Mouse (Mus musculus): ENCODE data around the gene Ecm2. TPM values are rescaled to one million over a fixed set of nuclear protein-coding genes. Genes with fewer than 3 reads are reported as not detected.

The Ecm2 gene
- polyA plus RNA-seq, 1 experiment, result not detected

GRCm38 (mm10) chr13:49492376-49493368, 11.9 kb upstream of the Ecm2 start, which contains the start of gene Tes3-ps:
Gene Tes3-ps (plus strand): TSS chr13:49493318.
- no peaks in the 10 kb centered on the region for H3K36me3 ChIP-seq (ENCODE audit: control insufficient read depth)
- H3K27me3 ChIP-seq (ENCODE audit: control insufficient read depth), result no peaks in the 10 kb centered on the region
- no peak for TF ChIP-seq TAL1 (IDR thresholded peaks at IDR 0.05; ENCODE audit: low read length)
- no peak for TF ChIP-seq GATA1 (IDR thresholded peaks at IDR 0.05; ENCODE audit: low read length)
- H3K9me3 ChIP-seq (ENCODE audit: control insufficient read depth, low read length), result no peaks in the 10 kb centered on the region
- H3K4me3 ChIP-seq (replicated peaks), result no peak within 1 kb of the TSS
- H3K4me1 ChIP-seq (ENCODE audit: control insufficient read depth), result no peaks in the 10 kb centered on the region

DNA sequence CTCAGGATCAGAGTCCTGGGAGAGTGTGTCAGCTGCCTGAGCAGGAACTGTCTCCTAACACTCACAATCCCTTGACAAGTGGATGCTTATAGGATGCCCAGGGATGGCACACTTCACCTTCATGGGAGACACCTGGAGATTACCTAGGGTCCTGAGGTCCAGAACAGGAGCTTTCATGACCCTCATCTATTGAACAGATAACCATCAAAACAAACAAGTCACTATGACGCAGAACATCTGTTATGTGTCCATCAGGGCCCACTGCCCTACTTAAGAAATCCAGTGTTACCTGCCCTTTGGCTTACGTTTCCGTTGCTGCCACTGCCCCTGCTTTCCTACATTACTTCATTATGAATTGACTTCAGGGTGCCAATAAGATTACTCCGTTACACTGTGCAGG, 1.2 kb downstream of the Ecm2 start:
- no peaks in the 10 kb centered on the region for H3K4me1 ChIP-seq (ENCODE audit: control insufficient read depth)
- H3K4me3 ChIP-seq (replicated peaks), result no peak overlapping the region
- no peak for TF ChIP-seq GATA1 (IDR thresholded peaks at IDR 0.05; ENCODE audit: low read length)
- TF ChIP-seq TAL1 (IDR thresholded peaks at IDR 0.05; ENCODE audit: low read length), result no peak
- peaks cover 2% of the 10 kb centered on the region for H3K36me3 ChIP-seq (ENCODE audit: control insufficient read depth)
- no peaks in the 10 kb centered on the region for H3K27me3 ChIP-seq (ENCODE audit: control insufficient read depth)
- H3K9me3 ChIP-seq (ENCODE audit: control insufficient read depth, low read length), result no peaks in the 10 kb centered on the region

- no peak for TF ChIP-seq TAL1 (IDR thresholded peaks at IDR 0.05; ENCODE audit: low read length)
- no peak for TF ChIP-seq GATA1 (IDR thresholded peaks at IDR 0.05; ENCODE audit: low read length)
- no peaks in the 10 kb centered on the region for H3K9me3 ChIP-seq (ENCODE audit: control insufficient read depth, low read length)
- H3K27me3 ChIP-seq (ENCODE audit: control insufficient read depth), result no peaks in the 10 kb centered on the region
- no peaks in the 10 kb centered on the region for H3K4me1 ChIP-seq (ENCODE audit: control insufficient read depth)
- peaks cover 2% of the 10 kb centered on the region for H3K36me3 ChIP-seq (ENCODE audit: control insufficient read depth)
- H3K4me3 ChIP-seq (replicated peaks), result no peak overlapping the region
Measured at GRCm38 (mm10) chr13:49507176-49507575, 2.6 kb downstream of the Ecm2 start.

DNA sequence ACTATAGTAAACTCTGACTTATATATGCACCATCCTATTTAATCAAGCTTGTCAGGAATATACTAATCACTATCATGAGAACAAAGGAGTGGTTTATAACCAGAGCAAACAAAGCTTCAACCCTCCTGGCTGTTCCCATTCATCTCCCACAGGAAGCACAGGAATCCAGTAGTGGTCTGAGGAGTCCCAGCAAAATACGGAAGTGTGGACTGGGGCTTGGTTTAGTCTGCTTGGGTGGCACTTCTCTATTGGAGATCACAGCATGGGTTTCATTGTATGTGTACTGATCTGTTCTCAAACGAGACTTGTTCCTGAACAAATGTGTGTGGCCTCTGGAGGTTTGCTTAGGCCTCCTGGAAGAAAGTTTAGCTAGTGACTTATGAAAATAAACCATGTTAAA, 14.2 kb downstream of the Ecm2 start:
- no peaks in the 10 kb centered on the region for H3K4me1 ChIP-seq (ENCODE audit: control insufficient read depth)
- no peaks in the 10 kb centered on the region; the same call in 1 of the 2 replicates for H3K36me3 ChIP-seq (ENCODE audit: control insufficient read depth)
- no peaks in the 10 kb centered on the region for H3K27me3 ChIP-seq (ENCODE audit: control insufficient read depth)
- no peaks in the 10 kb centered on the region for H3K9me3 ChIP-seq (ENCODE audit: control insufficient read depth, low read length)
- TF ChIP-seq TAL1 (IDR thresholded peaks at IDR 0.05; ENCODE audit: low read length), result no peak
- no peak for TF ChIP-seq GATA1 (IDR thresholded peaks at IDR 0.05; ENCODE audit: low read length)
- H3K4me3 ChIP-seq (replicated peaks), result no peak overlapping the region

- Histone ChIP-seq H3K36me3 (ENCODE audit: control insufficient read depth) (peaks cover 2% of the 10 kb centered on the region; the same call in 1 of the 2 replicates), H3K9me3 (ENCODE audit: control insufficient read depth, low read length) (no peaks in the 10 kb centered on the region), H3K27me3 (ENCODE audit: control insufficient read depth) (no peaks in the 10 kb centered on the region), H3K4me1 (ENCODE audit: control insufficient read depth) (no peaks in the 10 kb centered on the region), H3K4me3 (replicated peaks) (no peak overlapping the region)
- TF ChIP-seq TAL1 (IDR thresholded peaks at IDR 0.05; ENCODE audit: low read length), result no peak
- no peak for TF ChIP-seq GATA1 (IDR thresholded peaks at IDR 0.05; ENCODE audit: low read length)
Measured at GRCm38 (mm10) chr13:49526235-49526634, 21.6 kb downstream of the Ecm2 start.

DNA sequence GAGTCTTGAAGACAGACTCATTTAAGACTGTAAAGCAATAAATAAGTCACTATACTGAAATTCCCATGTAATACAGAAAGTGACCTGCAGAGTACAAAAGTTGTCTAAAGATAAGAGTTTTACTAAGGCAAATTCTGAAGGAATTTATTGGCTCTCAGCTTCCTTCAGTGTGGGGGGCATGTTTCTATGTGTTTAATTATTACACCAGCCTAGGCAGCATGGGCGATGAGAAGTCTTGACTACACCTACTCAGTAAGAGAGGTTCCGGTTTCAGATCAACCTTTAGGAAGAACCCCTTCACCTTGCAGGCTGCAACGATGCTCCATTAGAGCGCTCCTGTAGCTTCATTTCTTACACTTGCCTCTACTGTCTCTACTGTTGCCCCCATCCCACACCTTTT, 26.0 kb downstream of the Ecm2 start:
- Histone ChIP-seq H3K4me1 (ENCODE audit: control insufficient read depth) (no peaks in the 10 kb centered on the region), H3K27me3 (ENCODE audit: control insufficient read depth) (no peaks in the 10 kb centered on the region)
- TF ChIP-seq TAL1 (IDR thresholded peaks at IDR 0.05; ENCODE audit: low read length) (no peak), GATA1 (IDR thresholded peaks at IDR 0.05; ENCODE audit: low read length) (no peak)

GRCm38 (mm10) chr13:49536946-49537345, 32.3 kb downstream of the Ecm2 start:
- Histone ChIP-seq H3K36me3 (ENCODE audit: control insufficient read depth) (peaks cover 5% of the 10 kb centered on the region), H3K4me1 (ENCODE audit: control insufficient read depth) (peaks cover 2% of the 10 kb centered on the region; the same call in 1 of the 2 replicates), H3K27me3 (ENCODE audit: control insufficient read depth) (no peaks in the 10 kb centered on the region), H3K4me3 (replicated peaks) (no peak overlapping the region), H3K9me3 (ENCODE audit: control insufficient read depth, low read length) (no peaks in the 10 kb centered on the region)
- TF ChIP-seq TAL1 (IDR thresholded peaks at IDR 0.05; ENCODE audit: low read length) (no peak), GATA1 (IDR thresholded peaks at IDR 0.05; ENCODE audit: low read length) (no peak)

More for the DNA sequence above, 26.0 kb downstream of the Ecm2 start:
- peaks cover 6% of the 10 kb centered on the region for H3K36me3 ChIP-seq (ENCODE audit: control insufficient read depth)
- H3K9me3 ChIP-seq (ENCODE audit: control insufficient read depth, low read length), result no peaks in the 10 kb centered on the region
- no peak overlapping the region for H3K4me3 ChIP-seq (replicated peaks)

GRCm38 (mm10) chr13:49538693-49539092, 34.1 kb downstream of the Ecm2 start:
- Histone ChIP-seq H3K4me3 (replicated peaks) (no peak overlapping the region), H3K36me3 (ENCODE audit: control insufficient read depth) (peaks cover 4% of the 10 kb centered on the region), H3K9me3 (ENCODE audit: control insufficient read depth, low read length) (no peaks in the 10 kb centered on the region), H3K4me1 (ENCODE audit: control insufficient read depth) (peaks cover 2% of the 10 kb centered on the region; the same call in 1 of the 2 replicates), H3K27me3 (ENCODE audit: control insufficient read depth) (no peaks in the 10 kb centered on the region)
- TF ChIP-seq TAL1 (IDR thresholded peaks at IDR 0.05; ENCODE audit: low read length), result no peak
- TF ChIP-seq GATA1 (IDR thresholded peaks at IDR 0.05; ENCODE audit: low read length), result no peak

- TF ChIP-seq TAL1 (IDR thresholded peaks at IDR 0.05; ENCODE audit: low read length) (no peak), GATA1 (IDR thresholded peaks at IDR 0.05; ENCODE audit: low read length) (no peak)
- H3K9me3 ChIP-seq (ENCODE audit: control insufficient read depth, low read length), result no peaks in the 10 kb centered on the region
- H3K4me3 ChIP-seq (replicated peaks), result no peak within 1 kb of the TSS
- peaks cover 15% of the 10 kb centered on the region for H3K36me3 ChIP-seq (ENCODE audit: control insufficient read depth)
- H3K4me1 ChIP-seq (ENCODE audit: control insufficient read depth), result no peaks in the 10 kb centered on the region
- no peaks in the 10 kb centered on the region for H3K27me3 ChIP-seq (ENCODE audit: control insufficient read depth)
Measured at GRCm38 (mm10) chr13:49544279-49544678, 39.7 kb downstream of the Ecm2 start, which contains the start of gene Aspn. Gene Aspn (plus strand): TSS chr13:49544443.
